Mouse (Mus musculus) olfactory bulb, adult 2 months (tissue): Measurements from ENCODE around the gene Ube4a. TPM values are rescaled to one million over a fixed set of nuclear protein-coding genes. Genes with fewer than 3 reads are reported as not detected.
A peak's percentile ranks its signal among the peaks of the same experiment; 100 is the strongest.

Source experiments
- H3K27ac ChIP-seq: fragments of 200-500 bp; 2 replicates; pipeline ENCODE4 v1.5.1; 2012; ENCODE audit warnings: low read depth, low read length; ENCODE audit not compliant: insufficient read depth
- H3K4me1 ChIP-seq: fragments of 200-500 bp; 2 replicates; pipeline ENCODE4 v1.6.1; 2012; ENCODE audit warnings: low read length; ENCODE audit not compliant: control insufficient read depth, insufficient read depth
- H3K4me3 ChIP-seq: fragments of 200-500 bp; 2 replicates; pipeline ENCODE4 v1.5.1; 2012; ENCODE audit warnings: mild to moderate bottlenecking, low read depth, low read length, moderate library complexity; ENCODE audit not compliant: insufficient read depth
- CTCF ChIP-seq: fragments of 200-500 bp; IDR thresholded peaks from 2 replicates; pipeline ENCODE4 v1.5.1; 2012; ENCODE audit warnings: low read depth, mild to moderate bottlenecking, low read length, moderate library complexity; ENCODE audit not compliant: insufficient read depth
- POLR2A ChIP-seq: fragments of 200-500 bp; IDR thresholded peaks from 2 replicates; pipeline ENCODE4 v1.6.1; 2012; ENCODE audit warnings: mild to moderate bottlenecking, low read depth, low read length, moderate library complexity; ENCODE audit not compliant: insufficient read depth
- WGBS: fragments of 180-500 bp; shearing (Covaris S2); methylation state at CpG from one replicate; pipeline ENCODE4 v1.1.7; 2018; 5-methylcytosine and 5-hydroxymethylcytosine counted together
- polyA plus RNA-seq: library from polyadenylated mRNA; stranded (reverse); fragments of >200 nt; gene quantifications from 2 replicates; pipeline ENCODE4 v1.2.4, GENCODE M21; 2012; ENCODE audit warnings: low replicate concordance; ENCODE audit not compliant: missing spikeins, insufficient read depth, insufficient read length

The Ube4a gene
- polyA plus RNA-seq, 1 experiment: not detected

- no peak overlapping the region for H3K27ac ChIP-seq
- TF ChIP-seq POLR2A: no peak
- no peak for TF ChIP-seq CTCF
- no peak overlapping the region for H3K4me3 ChIP-seq
- 24% methylated on average over 3 of the region's 3 CpGs for WGBS
- H3K4me1 ChIP-seq: no peaks in the 10 kb centered on the region
These were observed 1.4 kb upstream of the Ube4a start for GRCm38 (mm10) chr9:44966815-44967242.

DNA sequence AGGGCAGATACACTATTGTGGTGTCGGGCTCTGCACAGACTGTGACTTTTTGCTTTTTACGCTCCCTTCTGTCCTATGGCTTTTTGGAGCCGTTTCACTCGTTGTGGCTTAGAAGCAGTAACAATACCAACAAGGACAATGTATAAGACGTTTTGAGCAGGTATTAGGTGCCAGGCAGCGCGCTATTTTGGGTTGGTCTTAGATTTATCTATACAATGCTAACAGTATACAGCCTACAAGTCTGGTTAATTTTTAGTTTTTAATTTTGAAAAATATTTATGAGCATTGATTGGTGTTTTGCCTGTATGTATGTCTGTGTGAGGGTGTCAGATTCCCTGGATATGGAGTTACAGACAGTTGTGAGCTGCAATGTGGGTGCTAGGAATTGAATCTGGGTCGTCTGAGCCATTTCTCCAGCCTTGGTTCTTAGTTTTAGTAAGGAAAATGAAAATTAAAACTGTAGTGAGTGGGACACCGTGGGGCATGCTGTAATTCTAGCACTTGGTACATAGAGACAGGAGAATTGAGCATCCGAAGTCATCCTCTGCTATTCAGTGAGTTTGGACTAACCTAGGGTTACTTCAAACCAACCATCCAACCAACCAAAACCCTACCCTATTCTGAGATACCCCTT lies 550 bp upstream of the Ube4a start:
- Histone ChIP-seq H3K27ac (no peak overlapping the region; the same call in 1 of the 2 replicates), H3K4me1 (no peaks in the 10 kb centered on the region), H3K4me3 (peak overlapping the region; percentile 78)
- TF ChIP-seq POLR2A (no peak), CTCF (no peak)
- 11% methylated on average over 10 of the region's 10 CpGs for WGBS

DNA sequence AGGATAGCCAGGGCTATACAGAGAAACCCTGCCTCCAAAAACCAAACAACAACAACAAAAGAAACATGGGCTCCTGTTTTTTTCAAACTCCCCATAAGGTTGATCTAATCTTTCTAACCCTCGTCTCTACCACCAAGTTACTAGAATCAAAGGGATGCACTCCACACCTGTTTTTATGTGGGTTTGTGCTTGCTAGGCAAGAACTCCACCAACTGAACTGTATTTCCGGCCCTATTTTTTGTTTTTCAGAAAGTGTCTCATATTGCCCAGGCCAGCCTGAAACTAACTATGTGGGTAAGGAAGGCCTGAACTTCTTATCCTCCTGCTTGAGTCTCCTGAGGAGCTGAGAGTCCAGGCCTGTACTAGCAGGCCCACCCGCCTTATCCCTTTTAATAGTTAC lies 11.0 kb downstream of the Ube4a start:
- no peak overlapping the region for H3K27ac ChIP-seq
- H3K4me3 ChIP-seq: no peak overlapping the region
- 94% methylated on average over 3 of the region's 3 CpGs for WGBS
- TF ChIP-seq CTCF (no peak), POLR2A (no peak)
- H3K4me1 ChIP-seq: no peaks in the 10 kb centered on the region

- Histone ChIP-seq H3K4me3 (no peak overlapping the region), H3K27ac (no peak overlapping the region), H3K4me1 (no peaks in the 10 kb centered on the region)
- 88% methylated on average over 5 of the region's 5 CpGs for WGBS
- no peak for TF ChIP-seq POLR2A
- TF ChIP-seq CTCF: no peak
These were observed 17.6 kb downstream of the Ube4a start for GRCm38 (mm10) chr9:44947836-44948235.

DNA sequence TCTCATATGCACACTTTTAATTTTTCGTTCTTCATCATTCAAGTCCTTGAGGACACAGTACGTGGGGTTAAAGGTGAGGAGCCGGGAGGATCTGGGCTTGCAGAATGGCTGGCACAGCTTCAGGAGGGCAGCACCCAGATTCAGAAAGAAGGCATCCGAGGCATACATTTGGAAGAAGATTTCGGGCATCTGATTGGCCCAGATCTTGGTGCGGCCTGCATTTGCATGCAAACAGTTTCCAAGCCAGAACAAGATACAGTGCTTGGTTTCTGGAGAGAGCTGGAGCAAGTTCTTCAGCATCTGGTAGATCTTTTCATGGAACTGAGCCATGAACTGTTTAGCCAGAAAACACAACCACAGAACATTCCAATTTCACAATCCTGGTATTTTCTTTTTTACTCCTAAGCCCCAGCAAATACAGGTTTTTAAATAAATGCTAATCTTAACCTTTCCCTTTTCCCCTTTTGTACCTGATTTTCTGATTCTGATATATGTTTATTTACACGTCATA lies 19.2 kb downstream of the Ube4a start:
- Histone ChIP-seq H3K4me3 (no peak overlapping the region), H3K27ac (no peak overlapping the region), H3K4me1 (no peaks in the 10 kb centered on the region)
- 92% methylated on average over 7 of the region's 7 CpGs for WGBS
- TF ChIP-seq POLR2A: no peak
- TF ChIP-seq CTCF: no peak

GRCm38 (mm10) chr9:44942421-44942820 lies 23.0 kb downstream of the Ube4a start:
- WGBS: 96% methylated on average over 4 of the region's 4 CpGs
- TF ChIP-seq CTCF (no peak), POLR2A (no peak)

GRCm38 (mm10) chr9:44941756-44942155 lies 23.6 kb downstream of the Ube4a start:
- no peak for TF ChIP-seq CTCF
- TF ChIP-seq POLR2A: no peak
- WGBS: 90% methylated on average over 4 of the region's 4 CpGs
- H3K27ac ChIP-seq: no peak overlapping the region
- no peaks in the 10 kb centered on the region for H3K4me1 ChIP-seq
- no peak overlapping the region for H3K4me3 ChIP-seq

More at GRCm38 (mm10) chr9:44942421-44942820, 23.0 kb downstream of the Ube4a start:
- H3K4me1 ChIP-seq: no peaks in the 10 kb centered on the region
- no peak overlapping the region for H3K4me3 ChIP-seq
- no peak overlapping the region for H3K27ac ChIP-seq

GRCm38 (mm10) chr9:44921543-44921942 lies 43.9 kb downstream of the Ube4a start:
- Histone ChIP-seq H3K27ac (no peak overlapping the region; the same call in 1 of the 2 replicates), H3K4me1 (no peaks in the 10 kb centered on the region), H3K4me3 (no peak overlapping the region)
- TF ChIP-seq CTCF (no peak), POLR2A (no peak)
- 61% methylated on average over 2 of the region's 2 CpGs for WGBS

GRCm38 (mm10) chr9:44921123-44921468 lies 44.3 kb downstream of the Ube4a start:
- TF ChIP-seq POLR2A (no peak), CTCF (no peak)
- WGBS: 0% methylated on average over 8 of the region's 8 CpGs
- H3K27ac ChIP-seq: peak overlapping the region; percentile 99
- H3K4me3 ChIP-seq: peak overlapping the region; percentile 29
- no peaks in the 10 kb centered on the region for H3K4me1 ChIP-seq
